Mouse (Mus musculus) left cerebral cortex, adult 18-20 months (tissue): ENCODE results near the gene Nedd8. TPM values are rescaled to one million over a fixed set of nuclear protein-coding genes. Genes with fewer than 3 reads are reported as not detected.
A peak's percentile ranks its signal among the peaks of the same experiment; 100 is the strongest.

Experiments used
- DNase-seq, 2 experiments: peaks; one replicate each; pipeline ENCODE4 v3.0.0; 2021 to 2022; ENCODE audit warnings: low spot score in 2 of 2, mixed read lengths in 1 of 2
- long read RNA-seq, 2 experiments: library from polyadenylated mRNA; stranded (forward); transcript quantifications; one replicate each; pipeline ENCODE4 v2.0.0; 2021
- total RNA-seq, 2 experiments: library from RNA; stranded (reverse); gene quantifications; 2 replicates each; pipeline ENCODE4 v1.2.3; 2021

The Nedd8 gene
- 100 to 1,000 TPM; 318 to 349 TPM for total RNA-seq
- long read RNA-seq, experiment 1, transcript Nedd8-201 (4 exons, 824 nt), result major isoform, 106 of 112 reads
- long read RNA-seq, experiment 1, partial matches to known transcripts, result 3 of 112 reads
- long read RNA-seq, experiment 1, other reads (novel, unspliced or antisense), result 0 of 112 reads
- long read RNA-seq, experiment 2, transcript Nedd8-201 (4 exons, 824 nt), result major isoform, 121 of 128 reads
- long read RNA-seq, experiment 2, partial matches to known transcripts, result 3 of 128 reads
- long read RNA-seq, experiment 2, other reads (novel, unspliced or antisense), result 2 of 128 reads

DNA sequence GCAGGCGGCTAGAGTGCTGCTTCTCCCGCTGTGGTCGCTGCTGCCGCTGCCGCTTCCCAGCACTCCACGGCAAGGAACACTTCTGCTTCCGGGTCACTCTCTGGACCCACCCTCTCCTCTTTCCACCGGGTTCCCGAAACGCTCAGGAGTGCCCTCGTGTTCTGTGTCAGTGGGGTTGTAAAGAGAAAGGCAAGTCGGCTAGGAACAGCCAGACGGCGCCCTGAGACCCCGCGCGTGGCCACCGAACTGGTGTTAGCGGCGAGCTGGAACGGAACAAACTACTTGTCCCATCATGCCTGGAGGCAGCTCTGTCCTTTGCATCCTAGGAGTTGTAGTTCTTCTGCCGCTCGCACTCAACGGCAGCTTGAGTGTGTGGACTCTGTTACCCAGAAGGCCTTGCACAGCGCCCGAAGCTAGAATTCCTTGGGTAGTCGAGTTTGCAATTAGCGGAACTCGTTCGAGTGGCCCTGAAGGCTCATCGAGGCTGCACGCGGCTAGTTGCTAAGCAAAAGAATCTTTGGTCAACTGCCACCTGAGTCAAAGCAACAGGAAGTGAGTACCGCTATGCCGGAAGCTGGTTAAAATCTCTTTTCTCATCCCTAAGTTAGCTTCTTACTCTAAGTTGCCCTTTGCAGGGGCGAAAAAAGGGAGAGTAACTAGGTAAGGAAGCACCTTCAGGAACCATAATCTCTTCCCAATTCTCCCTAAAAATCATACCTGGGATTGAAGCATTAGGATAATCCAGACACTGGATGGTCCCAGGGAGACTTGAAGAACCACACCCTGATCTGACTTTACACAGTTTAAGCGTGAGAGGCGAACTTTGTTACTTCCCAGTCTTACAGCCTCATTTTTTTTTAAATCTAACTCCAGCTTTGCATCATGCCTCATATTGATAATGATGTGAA, at the start of gene Nedd8, which contains the start of gene Gmpr2:
Gene Nedd8, minus strand, starts transcription at position 292 of the 908 bp plus-strand sequence.
Gene Gmpr2, plus strand, starts transcription at position 109 of the 908 bp plus-strand sequence.
- peak; percentile 82 to 92 for DNase-seq

DNA sequence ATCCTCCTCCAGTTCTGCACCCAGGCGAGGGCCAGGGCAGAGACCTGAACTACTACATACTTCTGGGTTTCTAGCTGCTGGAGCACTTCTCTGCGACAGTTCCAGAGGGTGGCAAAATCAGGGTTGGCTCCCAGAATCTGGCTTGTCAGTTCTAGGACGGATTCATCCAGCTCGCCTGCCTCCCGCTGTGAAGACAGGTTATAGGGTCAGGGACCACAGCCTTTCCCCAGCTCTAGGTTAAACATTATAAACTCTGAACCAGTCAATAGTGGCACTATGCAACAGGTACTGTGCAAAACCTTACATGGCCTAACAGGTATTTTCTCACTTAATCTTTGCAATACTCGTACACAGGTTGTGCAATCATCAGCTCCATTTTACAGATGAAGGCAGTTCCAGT, 49.2 kb upstream of the Nedd8 start:
- DNase-seq, result no peak

DNA sequence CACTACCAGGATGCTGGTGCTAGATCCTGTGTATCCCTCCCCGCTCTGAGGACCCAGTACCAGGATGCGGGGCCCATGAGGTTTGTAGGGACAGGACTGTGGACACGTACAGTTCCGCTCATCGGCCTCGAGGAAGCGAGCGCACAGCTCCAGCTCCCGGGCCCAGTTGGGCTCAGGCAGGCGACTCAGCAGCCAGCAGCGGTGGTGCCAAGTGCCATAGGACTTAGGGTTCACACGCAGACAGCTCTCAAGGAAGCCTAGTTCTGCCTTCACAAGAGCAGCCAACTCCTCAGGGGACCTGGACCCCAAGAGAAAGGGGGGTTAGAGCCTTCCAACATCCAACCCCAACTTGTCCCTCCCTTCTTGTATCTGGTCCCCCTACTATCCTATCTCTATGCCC, 48.7 kb upstream of the Nedd8 start:
- DNase-seq, result no peak

DNA sequence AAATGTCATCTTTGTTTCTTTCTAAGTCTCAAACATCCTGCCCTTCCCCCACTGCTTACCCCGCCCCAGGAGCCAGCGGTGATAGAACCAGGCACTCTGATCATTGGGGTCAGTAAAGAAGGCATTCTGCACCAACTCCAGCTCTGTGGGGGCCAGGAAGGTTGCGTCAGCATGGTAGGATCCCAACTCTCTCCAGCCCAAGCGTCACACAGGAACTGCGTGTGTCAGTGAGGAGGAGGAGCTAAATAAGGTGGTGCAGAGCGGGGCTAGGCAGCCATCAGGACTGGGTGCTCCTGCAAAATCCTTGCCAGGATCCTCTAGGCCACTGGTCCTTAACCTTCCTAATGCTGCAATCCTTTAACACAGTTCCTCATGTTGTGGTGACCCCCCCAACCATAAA, 47.8 kb upstream of the Nedd8 start:
- peak in 1 of 2 experiments; percentile 9 for DNase-seq

DNA sequence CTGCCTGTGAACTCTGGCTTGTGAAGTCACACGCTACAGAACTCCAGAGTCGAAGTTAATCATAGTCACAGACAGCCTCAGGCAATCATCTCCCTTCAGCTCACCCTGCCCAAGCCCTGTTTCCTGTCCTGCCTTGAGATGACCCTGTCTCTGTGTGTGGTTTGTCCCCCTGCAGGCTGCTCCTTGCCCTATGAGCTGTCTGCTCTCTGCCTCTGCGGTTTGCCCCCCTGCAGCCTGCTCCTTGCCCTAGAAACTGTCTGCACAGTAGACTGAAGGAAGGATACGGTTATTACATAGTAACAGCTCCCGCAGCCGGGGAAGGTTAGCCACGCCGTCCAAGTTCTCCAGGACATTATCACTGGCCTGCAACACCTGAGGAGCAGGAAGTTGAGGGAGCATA, 45.0 kb upstream of the Nedd8 start:
- DNase-seq, result no peak

DNA sequence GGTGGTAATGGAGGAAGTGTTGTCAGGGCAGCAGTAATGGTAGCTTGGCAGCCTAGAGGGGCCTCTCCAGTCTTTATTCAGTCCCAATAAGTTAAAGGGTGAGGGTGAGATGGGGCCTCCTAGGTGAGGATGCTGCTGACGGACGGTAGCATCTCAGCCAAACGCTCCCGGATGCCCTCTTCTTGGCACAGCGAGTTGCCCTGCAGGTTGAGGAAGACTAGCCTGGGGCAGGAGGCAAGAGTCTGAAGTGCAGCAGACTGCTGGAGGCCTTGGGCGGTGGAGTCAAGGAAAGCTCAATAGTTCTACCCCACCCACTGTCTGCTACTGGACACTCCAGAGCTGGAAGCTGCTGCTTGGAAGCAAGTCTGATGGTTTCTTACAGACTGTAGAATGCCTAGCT, 44.3 kb upstream of the Nedd8 start:
- no peak for DNase-seq

DNA sequence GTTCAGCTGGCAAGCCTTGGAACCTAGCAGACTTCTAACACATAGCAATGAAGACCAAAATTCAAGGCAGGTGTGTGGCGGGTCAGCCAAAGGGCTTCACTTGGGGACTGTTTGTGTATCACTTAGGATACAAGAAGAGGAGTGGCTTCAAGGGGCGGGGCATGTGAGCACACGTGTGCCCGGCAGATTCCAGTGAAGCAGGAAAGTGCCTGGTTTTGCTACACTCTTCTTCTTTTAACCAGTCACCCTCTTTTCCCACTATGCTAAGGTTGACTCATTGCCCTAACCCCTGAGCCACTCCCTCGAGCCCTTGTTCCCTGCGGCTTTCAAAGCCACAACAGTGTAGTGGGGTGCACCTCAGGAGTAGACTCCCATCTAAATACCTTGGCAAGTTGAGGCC, 43.0 kb upstream of the Nedd8 start:
- DNase-seq, result no peak

DNA sequence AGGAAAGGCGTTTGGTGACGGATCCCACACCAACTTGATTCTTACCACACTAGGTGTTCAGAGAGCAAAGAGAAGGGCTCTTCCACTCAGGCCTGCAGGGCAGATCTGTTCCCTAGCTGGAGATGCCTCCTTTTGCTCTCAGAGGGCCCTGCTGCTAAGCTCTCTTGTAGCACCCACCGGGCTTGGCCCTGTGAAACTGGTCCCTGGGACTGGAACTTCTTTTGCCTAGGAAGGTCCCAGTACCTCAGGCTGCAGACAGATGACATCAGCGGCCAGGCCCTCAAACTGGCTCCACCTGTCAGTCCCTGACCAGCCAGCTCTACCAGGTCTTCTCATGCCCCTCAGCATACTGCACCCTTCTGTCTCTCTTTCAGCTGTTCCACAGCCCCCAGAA, 41.8 kb upstream of the Nedd8 start, which contains the start of gene Tgm1:
Gene Tgm1, minus strand, starts transcription at position 198 of the 394 bp plus-strand sequence.
- no peak for DNase-seq

DNA sequence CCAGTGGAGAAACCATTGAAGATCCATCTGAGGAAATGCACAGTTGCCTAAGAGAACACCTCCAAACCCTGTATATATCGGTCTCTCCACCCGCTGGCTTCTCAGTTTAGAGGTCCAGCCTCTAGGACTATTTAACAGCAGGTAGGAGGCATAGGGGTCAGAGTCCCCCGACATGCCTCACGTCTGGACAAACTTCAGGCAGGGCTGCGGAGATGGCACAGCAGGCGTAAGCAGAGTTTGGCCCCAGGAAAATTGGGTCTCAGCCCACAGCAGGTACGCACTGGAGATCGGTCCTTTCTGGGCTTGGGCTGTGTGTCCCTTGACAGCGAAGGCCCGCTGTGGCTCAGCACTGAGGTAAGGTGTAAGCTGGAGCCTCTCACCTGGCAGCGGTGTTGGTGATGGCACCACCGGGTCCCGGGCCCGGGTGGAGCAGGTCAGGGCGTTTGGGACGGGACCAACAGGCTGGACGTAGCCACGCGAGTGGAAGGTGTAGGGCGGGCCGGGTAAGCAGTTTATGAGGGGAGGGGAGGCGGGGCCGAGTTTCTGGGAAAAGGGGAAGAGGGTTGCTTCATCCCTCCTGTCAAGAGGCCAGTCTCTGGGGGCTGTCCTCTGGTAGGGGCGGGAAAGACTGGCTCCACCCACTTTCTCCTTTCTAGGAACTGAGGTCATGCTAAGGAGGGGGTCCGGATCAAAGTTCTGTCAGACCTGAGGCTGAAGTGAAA, 41.2 kb upstream of the Nedd8 start:
- DNase-seq, result no peak

DNA sequence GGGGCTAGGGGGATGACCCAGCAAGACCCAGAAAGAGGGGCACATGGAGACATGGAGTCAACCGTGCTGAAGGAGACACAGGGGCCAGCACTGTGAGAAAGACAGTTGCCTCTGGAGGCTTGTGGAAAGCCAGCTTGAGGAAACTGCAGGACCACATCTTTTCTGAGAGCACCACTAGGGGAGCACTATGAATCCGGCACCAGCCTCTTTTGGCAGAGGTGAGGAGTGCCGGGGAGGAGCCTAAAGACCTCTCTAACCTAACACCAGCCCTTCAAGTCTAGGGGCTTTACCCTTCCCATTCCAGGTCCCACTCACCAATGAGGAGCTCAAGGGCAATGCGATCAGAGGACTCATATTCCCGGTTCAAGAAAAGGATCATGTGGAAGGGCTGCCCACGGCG, 39.9 kb upstream of the Nedd8 start:
- DNase-seq, result no peak

DNA sequence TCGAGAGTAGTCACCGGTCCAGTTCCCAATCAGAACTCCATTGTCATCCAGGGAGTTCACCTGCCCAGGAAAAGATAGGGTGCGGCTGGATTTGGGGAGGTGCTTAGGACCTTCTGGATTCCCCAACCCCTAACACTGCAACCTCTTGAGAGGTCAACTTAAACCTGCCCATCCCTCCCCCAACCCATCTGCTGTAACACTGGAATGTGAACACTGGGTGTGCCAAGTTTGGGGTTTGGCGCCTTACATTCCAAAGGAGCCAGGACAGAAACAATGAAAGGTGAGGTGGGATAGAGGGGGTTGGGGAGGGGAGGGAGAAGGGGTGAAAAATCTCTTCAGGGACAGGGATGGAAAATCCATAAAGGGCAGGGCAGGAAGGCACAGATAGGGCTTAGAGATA, 37.6 kb upstream of the Nedd8 start:
- DNase-seq, result no peak

DNA sequence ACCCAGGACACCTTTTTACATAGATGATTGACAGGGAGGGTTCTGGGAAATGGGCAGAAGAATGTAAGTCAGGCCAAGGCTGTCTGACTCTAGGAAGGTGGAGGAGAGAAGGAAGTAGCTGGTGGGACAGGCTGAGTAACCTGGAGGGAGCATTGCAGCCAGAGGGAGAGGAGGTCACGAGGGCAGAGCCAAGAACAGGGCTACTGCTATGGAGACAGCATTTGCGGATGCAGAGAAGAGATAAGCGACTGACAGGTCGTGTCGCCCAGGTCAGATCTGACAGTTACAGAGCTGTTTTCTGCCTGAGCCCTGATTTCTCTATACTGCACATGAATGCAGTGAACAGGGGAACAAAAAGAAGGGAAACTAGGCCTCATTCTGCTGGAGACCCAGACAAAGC, 35.5 kb upstream of the Nedd8 start:
- DNase-seq, result no peak

DNA sequence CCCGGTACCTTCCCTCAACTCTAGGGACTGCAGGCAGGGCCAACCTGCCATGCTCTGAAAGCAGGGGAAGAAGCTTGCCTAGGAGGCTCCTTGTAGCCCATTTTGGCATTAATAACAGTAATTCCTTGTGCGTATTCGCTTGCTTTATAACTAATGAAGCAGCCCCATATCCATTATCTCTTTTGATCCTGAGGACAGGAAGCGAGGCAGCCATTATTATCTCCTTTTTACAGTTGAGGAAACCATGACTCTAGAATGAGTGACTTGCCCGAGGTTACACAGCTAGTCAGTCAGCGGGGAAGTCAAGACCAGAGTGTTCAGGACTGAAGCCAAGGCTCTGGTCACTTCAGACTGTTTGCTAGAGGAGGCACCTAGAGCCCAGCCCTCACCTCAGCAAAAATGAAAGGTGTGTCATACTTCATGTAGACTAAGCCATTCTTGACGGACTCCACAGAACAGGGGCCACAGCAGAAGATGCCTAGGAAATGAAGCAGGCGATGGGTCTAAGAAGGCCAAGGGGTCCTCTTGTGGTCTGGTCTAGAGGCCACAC, 34.2 kb upstream of the Nedd8 start:
- DNase-seq, result no peak

DNA sequence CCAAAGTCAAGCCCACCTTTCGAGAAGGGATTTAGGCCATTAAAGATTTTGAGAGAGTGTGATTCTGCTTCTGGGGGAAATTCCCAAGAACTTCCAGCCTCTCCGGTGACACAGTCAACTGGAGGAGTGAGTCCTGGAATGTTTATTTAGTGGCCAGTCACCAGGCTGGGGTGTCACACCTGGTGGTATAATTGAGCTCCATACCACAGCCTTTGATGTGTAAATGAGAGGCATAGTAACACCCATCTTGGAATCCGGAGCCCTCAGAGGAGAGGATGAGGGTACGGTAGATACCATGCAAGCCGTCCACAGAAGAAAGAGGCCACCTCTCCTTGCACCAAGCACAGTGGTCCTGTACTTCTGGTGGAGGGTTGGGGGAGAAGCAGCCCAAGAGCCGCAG, 30.8 kb upstream of the Nedd8 start:
- no peak for DNase-seq

DNA sequence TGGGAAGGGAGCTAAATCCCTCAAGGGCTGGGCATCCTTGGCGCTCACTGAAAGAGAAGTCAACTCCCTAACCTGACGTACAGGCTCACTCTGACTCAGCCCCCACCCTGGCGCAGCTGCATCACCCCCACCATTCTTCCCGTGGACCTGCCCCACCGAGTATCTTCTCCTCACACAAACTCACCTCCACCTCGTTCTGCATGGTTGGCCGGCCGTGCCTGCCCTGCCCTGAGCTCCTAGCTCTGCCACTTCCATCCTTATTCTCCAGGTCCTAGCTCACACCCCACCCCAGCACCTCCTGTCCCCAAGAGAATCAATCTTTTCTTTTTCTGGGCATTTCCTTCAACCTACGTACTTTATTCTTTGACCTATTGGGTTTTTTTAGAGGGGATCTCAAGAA, 29.2 kb upstream of the Nedd8 start:
- DNase-seq, result no peak

DNA sequence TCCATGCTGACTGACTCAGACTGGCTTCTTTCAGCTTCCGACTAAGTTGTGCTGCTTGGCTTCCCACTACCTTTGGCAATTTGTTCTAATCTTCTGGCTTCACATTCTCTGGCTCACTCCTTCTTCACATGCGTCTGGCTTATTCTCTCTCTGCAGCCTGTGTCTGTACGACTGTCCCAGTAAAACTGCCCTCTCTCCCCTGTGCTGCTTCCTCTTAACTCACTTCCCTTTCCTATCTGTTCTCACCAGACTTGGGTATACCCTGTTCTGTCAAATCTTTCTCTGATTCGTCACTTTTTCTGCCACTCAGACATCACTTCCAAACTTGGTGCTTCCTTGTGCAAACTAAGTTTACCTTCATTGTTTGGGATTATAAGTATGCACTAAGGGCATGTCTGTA, 25.3 kb upstream of the Nedd8 start:
- no peak for DNase-seq

DNA sequence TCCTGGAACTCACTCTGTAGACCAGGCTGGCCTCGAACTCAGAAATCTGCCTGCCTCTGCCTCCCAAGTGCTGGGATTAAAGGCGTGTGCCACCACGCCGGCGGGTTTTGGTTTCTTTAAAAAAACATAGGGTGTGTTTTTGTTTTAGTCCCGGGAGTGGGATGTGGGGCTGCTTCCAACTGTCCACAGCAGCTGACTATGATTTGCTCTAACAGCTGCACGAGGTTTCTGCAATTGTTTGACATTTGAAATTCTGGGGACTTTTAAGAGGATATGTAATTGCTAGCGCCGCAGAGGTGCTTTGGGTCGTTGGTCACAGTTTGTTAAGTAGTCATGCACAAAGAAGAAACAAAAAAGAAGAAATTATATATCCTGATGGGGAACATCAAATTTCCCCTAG, 17.5 kb upstream of the Nedd8 start:
- no peak for DNase-seq

DNA sequence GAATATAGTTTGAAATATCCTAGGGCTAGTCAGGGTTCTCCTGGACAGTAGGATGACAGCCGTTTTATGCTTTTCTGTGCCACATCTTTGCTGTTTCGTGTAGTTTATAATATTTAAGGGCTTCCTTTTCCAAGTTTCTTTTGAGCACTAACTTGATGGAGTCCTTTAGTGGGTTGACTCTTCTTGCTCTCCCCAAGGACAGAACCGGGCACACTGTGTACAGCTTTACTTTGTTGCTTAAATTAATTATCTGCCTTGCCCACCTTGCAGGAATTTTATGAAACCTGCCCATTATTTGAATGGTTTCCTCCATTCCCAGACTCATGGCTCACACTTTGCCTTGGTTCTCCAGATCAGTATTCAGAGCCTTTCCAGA, 10.2 kb upstream of the Nedd8 start:
- DNase-seq, result no peak

DNA sequence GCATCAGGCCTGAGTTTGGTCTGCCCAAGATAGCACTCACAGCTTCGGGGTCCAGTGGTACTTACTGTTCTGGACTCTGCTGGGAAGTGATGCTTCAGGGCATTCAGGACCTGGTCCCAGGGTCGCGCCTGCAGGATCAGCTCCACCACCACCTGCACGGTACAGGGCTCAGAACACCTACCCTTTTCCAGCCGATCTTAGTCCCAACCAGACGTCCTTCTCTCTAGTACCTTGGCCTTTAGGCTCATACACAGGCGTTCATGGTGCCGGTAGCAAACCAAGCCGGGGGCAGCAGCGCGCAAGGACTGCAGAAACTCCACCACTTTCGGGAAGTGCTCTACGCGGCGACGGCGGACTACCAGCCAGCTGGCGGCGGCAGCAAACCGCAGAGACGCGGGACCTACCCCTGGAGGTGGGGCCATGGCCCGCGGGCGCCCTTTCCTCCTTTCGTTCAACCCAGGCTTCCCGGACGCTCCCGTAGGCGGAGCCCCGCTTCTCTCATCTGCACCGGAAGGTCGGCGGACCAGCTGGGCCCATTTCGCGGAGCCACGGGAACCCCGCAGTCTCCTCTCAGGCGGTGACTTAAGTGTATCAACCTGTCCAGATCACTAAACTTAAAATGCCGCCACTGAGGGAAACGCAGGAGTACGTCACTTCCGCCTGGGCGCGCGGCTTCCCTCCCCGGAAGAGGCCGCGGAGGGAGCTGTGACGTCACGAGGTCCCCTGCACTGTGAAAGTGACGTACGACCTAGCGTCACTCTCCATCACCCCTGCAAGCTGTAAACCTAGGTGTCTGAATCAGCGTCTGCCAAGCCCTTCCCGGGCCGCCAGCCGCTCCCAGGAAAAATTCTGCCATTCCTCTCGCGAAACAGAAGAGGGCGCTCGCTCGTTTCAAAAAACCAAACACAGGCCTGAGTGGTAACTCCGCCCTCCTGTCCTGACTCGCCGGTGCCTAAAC, 9.5 kb upstream of the Nedd8 start, which contains the start of gene Tinf2:
Gene Tinf2, minus strand, starts transcription at position 661 of the 958 bp plus-strand sequence.
- DNase-seq, result peak; percentile 97 to 98

DNA sequence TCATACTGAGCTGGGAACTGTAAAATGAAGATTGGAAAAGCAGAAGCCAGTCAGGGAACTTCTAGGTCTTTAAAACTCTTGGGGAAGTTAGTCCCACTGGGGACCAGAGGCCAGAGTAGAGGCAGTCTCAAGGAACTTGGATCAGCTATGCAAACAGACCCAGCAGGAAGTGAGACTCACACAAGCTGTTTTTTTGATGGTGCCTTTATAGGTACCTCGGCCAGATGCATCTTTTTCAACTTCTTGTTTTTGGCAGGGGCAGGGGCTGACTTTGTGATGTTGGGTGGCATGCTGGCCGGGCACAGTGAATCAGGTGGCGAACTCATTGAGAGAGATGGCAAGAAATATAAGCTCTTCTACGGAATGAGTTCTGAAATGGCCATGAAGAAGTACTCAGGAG, 5.7 kb upstream of the Nedd8 start:
- DNase-seq, result no peak
